Mouse (Mus musculus): ENCODE data around the gene Mapk12. TPM values are rescaled to one million over a fixed set of nuclear protein-coding genes. Genes with fewer than 3 reads are reported as not detected.

Gene Mapk12
- 12.5 and 13.4 TPM in 2 replicates for polyA plus RNA-seq (2015; fragmentation: Nextera tagmentation; extraction: Ambion mirVana)

DNA sequence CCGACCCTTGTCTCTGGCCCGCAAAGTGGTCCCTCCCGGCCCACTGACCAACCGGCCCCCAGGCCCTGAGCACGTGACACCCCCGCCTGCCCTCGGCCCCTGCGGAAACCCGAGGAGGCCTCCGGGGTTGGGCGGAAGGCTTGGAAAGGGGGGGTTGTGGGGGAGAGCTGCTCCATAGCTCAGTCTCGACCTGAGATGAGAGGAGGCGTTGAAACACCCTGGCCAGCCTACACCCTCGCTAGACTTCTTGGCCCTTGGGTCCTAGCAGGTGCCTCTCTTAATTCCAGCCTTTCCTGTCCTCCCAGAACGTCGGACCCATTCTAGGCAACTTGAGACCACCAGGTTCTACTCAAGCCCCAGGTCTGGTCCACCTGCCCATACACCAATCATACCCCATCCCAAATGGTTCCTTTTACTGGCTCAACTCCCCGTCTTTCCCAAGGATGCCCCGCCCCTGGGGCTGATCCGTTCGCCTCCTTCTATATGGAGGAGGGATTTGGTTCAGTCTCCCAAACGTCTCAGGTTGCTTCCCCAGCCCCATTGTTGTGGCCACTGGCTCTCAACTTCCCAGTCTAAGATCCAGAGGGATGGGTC lies at the start of gene Mapk12:
Gene Mapk12, minus strand, starts transcription at position 45 of the 594 bp plus-strand sequence.
- H3K36me3 ChIP-seq: no peaks in the 10 kb centered on the region
- H3K27me3 ChIP-seq: peaks cover 53% of the 10 kb centered on the region
- H3K4me1 ChIP-seq: peaks cover 21% of the 10 kb centered on the region
- peak; percentile 61; the same call in 1 of the 2 replicates for ATAC-seq (ENCODE audit: borderline replicate concordance, extremely low read depth, low FRiP score, low TSS enrichment)
- H3K9me3 ChIP-seq: no peaks in the 10 kb centered on the region
- H3K4me2 ChIP-seq: peak within 1 kb of the TSS; percentile 89
- peak within 1 kb of the TSS; percentile 43 for H3K9ac ChIP-seq
- WGBS: under 1% methylated on average over 21 of the region's 21 CpGs
- H3K27ac ChIP-seq: 0 out of 2 replicates have a peak within 1 kb of the TSS, but pooled peaks have one; percentile 13
- peak within 1 kb of the TSS; percentile 55 for H3K4me3 ChIP-seq

DNA sequence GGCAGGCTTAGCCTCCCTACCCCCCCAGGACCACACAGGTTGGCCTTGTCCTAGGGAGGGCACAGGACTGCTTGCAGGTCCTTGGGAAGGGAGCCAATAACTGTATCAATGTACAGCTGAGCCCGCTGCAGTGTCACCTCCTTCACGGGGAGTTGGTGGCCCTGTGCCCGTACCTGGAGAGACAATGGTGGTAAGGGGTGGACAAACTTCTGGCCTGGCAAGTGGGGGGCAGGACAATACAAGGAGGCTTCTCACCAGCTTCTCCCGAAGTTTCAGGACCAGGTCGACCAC lies 44.4 kb upstream of the Mapk12 start:
- Histone ChIP-seq H3K4me2 (no peak overlapping the region), H3K27ac (no peak overlapping the region), H3K9ac (no peak overlapping the region), H3K27me3 (no peaks in the 10 kb centered on the region), H3K36me3 (no peaks in the 10 kb centered on the region), H3K4me1 (peaks cover 21% of the 10 kb centered on the region), H3K9me3 (no peaks in the 10 kb centered on the region), H3K4me3 (no peak overlapping the region)
- 84% methylated on average over 5 of the region's 5 CpGs for WGBS
- no peak for ATAC-seq (ENCODE audit: borderline replicate concordance, extremely low read depth, low FRiP score, low TSS enrichment)

DNA sequence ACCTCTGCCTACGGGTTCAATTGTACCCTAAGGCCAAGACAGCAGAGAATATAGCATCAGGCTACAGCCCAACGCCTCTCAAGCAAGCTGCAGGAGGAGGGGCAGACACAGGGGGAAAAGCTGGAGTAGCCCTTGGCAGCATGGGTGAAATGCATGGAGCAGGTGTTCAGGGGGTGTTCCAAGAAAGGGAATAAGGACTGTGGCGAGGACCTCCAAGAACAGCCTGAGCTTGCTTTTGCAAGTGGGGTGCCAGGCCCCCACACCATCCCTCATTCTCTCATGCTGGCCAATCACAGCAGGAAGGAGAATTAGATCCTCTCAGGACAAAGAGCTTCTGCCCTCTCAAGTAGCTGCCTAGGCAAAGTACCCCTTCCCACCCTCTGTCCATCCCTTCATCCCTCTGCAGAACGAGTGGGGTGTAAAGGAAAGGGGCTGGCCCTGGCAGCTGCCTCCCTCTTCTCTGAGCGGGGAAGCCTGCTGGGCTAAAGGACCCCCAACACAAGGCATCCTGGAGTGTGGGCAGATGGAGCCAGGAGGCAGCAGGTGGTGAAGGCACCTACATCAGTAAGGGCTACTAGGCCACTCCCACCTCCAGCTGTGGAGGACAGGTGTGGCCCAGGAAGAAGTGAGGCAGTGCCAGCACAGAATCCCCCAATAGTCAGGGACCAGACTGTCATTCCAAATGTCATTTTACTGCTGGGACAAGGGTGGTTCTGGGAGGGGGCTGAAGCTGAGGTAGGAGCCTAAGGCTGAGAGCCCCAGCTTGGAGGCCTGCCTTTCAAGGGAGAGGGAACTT lies 43.8 kb upstream of the Mapk12 start:
- H3K4me1 ChIP-seq: peaks cover 21% of the 10 kb centered on the region
- no peaks in the 10 kb centered on the region for H3K36me3 ChIP-seq
- no peak overlapping the region for H3K9ac ChIP-seq
- 67% methylated on average over 5 of the region's 5 CpGs for WGBS
- ATAC-seq (ENCODE audit: borderline replicate concordance, extremely low read depth, low FRiP score, low TSS enrichment): no peak
- H3K4me3 ChIP-seq: no peak overlapping the region
- no peaks in the 10 kb centered on the region for H3K27me3 ChIP-seq
- H3K27ac ChIP-seq: no peak overlapping the region
- H3K4me2 ChIP-seq: no peak overlapping the region
- no peaks in the 10 kb centered on the region for H3K9me3 ChIP-seq

- Histone ChIP-seq H3K9me3 (no peaks in the 10 kb centered on the region), H3K27me3 (no peaks in the 10 kb centered on the region), H3K4me1 (peaks cover 36% of the 10 kb centered on the region), H3K36me3 (no peaks in the 10 kb centered on the region), H3K9ac (no peak overlapping the region), H3K27ac (peak overlapping the region; percentile 96), H3K4me3 (no peak overlapping the region), H3K4me2 (no peak overlapping the region)
- WGBS: 68% methylated on average over 5 of the region's 5 CpGs
- no peak for ATAC-seq (ENCODE audit: borderline replicate concordance, extremely low read depth, low FRiP score, low TSS enrichment)
Measured at GRCm38 (mm10) chr15:89182842-89183241, 42.3 kb upstream of the Mapk12 start.

GRCm38 (mm10) chr15:89182328-89182741 lies 41.8 kb upstream of the Mapk12 start:
- no peak for ATAC-seq (ENCODE audit: borderline replicate concordance, extremely low read depth, low FRiP score, low TSS enrichment)
- Histone ChIP-seq H3K36me3 (no peaks in the 10 kb centered on the region), H3K9me3 (no peaks in the 10 kb centered on the region), H3K4me3 (no peak overlapping the region), H3K27ac (peak overlapping the region; percentile 96), H3K9ac (no peak overlapping the region), H3K4me2 (peak overlapping the region; percentile 96; the same call in 1 of the 2 replicates), H3K4me1 (peaks cover 41% of the 10 kb centered on the region), H3K27me3 (no peaks in the 10 kb centered on the region)
- WGBS: 31% methylated on average over 6 of the region's 6 CpGs

DNA sequence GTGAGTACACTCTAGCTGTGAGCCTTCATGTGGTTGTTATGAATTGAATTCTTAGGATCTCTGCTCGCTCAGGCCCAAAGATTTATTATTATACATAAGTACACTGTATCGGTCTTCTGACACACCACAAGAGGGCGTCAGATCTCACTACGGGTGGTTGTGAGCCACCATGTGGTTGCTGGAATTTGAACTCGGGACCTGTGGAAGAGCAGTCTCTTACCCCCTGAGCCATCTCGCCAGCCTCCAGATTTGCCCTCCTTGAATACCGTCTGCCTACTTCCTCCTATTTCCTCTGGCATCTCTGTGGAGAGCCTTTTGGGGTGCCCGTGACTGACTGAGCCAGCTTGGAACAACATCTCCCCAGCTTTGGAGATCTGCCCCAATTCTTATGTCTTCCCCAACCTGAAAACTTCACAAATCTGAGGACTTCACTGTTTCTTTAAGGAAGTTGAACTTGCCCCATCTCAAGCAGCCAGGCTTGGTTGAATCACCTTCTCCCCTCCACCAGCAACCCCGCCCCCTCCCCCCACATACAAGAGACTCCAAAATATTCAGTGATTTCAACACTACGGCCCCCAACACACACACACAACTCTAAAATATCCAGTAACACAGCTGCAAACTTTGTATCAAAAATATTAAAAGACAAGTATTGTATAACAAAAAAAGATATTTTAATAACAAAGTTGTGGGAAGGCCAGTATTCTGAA lies 41.2 kb upstream of the Mapk12 start:
- H3K27ac ChIP-seq: peak overlapping the region; percentile 96
- no peak for ATAC-seq (ENCODE audit: borderline replicate concordance, extremely low read depth, low FRiP score, low TSS enrichment)
- peak overlapping the region; percentile 87 for H3K4me3 ChIP-seq
- peak overlapping the region; percentile 85 for H3K9ac ChIP-seq
- H3K4me1 ChIP-seq: peaks cover 47% of the 10 kb centered on the region
- H3K27me3 ChIP-seq: no peaks in the 10 kb centered on the region
- 54% methylated on average over 10 of the region's 10 CpGs for WGBS
- no peaks in the 10 kb centered on the region for H3K36me3 ChIP-seq
- H3K4me2 ChIP-seq: peak overlapping the region; percentile 96
- H3K9me3 ChIP-seq: no peaks in the 10 kb centered on the region

GRCm38 (mm10) chr15:89180571-89181229 lies 40.2 kb upstream of the Mapk12 start, which contains the start of gene Plxnb2:
Gene Plxnb2 (minus strand): TSS chr15:89180788.
- H3K9me3 ChIP-seq: no peaks in the 10 kb centered on the region
- peak within 1 kb of the TSS; percentile 87 for H3K4me3 ChIP-seq
- H3K27me3 ChIP-seq: no peaks in the 10 kb centered on the region
- H3K36me3 ChIP-seq: no peaks in the 10 kb centered on the region
- WGBS: 1% methylated on average over 61 of the region's 72 CpGs
- peak within 1 kb of the TSS; percentile 85 for H3K9ac ChIP-seq
- ATAC-seq (ENCODE audit: borderline replicate concordance, extremely low read depth, low FRiP score, low TSS enrichment): peak; percentile 84
- H3K4me1 ChIP-seq: peaks cover 57% of the 10 kb centered on the region
- peak within 1 kb of the TSS; percentile 96 for H3K4me2 ChIP-seq
- peak within 1 kb of the TSS; percentile 96 for H3K27ac ChIP-seq

DNA sequence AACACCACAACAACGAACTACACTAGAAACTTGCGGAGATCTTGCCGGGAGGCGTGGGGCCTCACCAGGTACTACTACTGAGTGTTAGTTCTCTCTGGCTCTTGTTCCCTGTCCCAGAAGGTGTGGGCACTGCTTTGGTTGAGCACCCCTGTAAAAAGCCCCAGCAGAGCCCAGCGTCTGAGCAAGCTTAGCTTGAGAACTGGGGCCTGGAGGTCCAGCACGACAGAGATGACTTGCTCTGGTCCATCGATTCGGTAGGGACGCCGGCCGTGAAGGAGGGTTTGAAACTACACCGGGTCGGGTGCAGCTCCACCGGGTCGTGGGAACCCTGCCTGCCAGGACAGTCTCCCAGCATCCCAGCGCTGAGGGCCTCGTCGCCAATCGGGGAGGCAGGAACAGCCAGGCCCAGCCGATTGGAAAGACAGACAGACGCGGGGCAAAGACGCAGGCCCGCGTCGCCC lies 39.6 kb upstream of the Mapk12 start:
- Histone ChIP-seq H3K9me3 (no peaks in the 10 kb centered on the region), H3K4me2 (peak overlapping the region; percentile 96), H3K4me3 (peak overlapping the region; percentile 87), H3K27ac (peak overlapping the region; percentile 96), H3K9ac (peak overlapping the region; percentile 85), H3K4me1 (peaks cover 63% of the 10 kb centered on the region), H3K27me3 (no peaks in the 10 kb centered on the region), H3K36me3 (no peaks in the 10 kb centered on the region)
- 0% methylated on average over 21 of the region's 26 CpGs for WGBS
- 0 out of 2 replicates have a peak, but pooled peaks have one; percentile 0 for ATAC-seq (ENCODE audit: borderline replicate concordance, extremely low read depth, low FRiP score, low TSS enrichment)

DNA sequence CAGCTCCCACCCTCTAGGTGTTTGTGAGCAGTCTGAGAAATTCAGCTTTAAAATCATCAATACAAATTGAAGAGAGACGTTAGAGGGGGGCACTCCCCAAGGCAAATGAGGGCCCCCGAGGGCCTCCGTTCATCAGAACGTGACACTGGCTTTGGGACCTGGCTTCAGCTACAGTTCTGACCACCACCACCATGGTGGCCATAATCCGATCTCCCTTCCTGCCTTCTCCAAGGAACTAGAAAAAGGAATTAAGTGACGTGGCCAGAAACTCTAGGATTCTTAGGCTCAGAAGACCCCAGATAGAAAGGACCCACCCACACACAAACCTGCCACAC lies 39.1 kb upstream of the Mapk12 start:
- Histone ChIP-seq H3K9me3 (no peaks in the 10 kb centered on the region), H3K27me3 (no peaks in the 10 kb centered on the region), H3K27ac (peak overlapping the region; percentile 96), H3K4me1 (peaks cover 69% of the 10 kb centered on the region), H3K4me2 (peak overlapping the region; percentile 96), H3K36me3 (no peaks in the 10 kb centered on the region), H3K4me3 (peak overlapping the region; percentile 87), H3K9ac (peak overlapping the region; percentile 85)
- 5% methylated on average over 6 of the region's 6 CpGs for WGBS
- no peak for ATAC-seq (ENCODE audit: borderline replicate concordance, extremely low read depth, low FRiP score, low TSS enrichment)

DNA sequence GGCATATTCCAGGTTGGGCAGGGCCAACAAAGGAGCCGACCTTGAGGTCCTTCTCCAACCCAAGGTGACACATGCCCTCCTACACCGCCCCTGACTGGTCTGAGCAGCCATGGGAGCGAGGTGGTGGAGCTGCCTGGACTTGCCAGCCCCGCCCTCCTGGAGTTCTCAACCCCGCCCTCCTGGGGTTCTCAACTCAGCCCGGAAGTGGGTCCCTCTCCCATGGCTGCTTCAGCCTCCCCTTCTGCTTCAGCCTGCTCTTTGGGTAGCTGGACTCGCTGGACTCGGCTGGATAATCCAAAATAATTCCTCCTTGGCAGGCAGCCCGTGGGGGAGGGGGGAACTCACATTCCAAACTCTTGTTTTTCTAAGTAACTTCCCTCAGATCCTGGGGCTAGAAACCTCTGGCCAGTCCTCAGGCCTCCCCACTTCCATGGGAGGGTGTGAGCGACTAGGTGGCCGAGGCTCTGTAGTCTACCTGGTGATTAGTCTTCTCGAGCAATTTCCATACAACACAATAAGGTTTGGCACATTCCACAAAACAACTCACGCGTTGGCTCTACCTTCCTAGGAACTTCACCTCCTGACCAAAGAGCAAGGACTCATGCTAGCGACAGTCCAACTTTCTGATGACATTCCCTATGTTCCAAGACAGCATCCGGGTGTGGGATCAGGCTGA lies 38.6 kb upstream of the Mapk12 start:
- Histone ChIP-seq H3K9ac (peak overlapping the region; percentile 85), H3K4me2 (peak overlapping the region; percentile 96), H3K27ac (peak overlapping the region; percentile 96), H3K36me3 (no peaks in the 10 kb centered on the region), H3K4me1 (peaks cover 74% of the 10 kb centered on the region), H3K27me3 (no peaks in the 10 kb centered on the region), H3K4me3 (peak overlapping the region; percentile 87), H3K9me3 (no peaks in the 10 kb centered on the region)
- peak; percentile 56 for ATAC-seq (ENCODE audit: borderline replicate concordance, extremely low read depth, low FRiP score, low TSS enrichment)
- 1% methylated on average over 16 of the region's 16 CpGs for WGBS

GRCm38 (mm10) chr15:89178260-89178860 lies 37.9 kb upstream of the Mapk12 start:
- H3K9me3 ChIP-seq: no peaks in the 10 kb centered on the region
- no peaks in the 10 kb centered on the region for H3K27me3 ChIP-seq
- H3K9ac ChIP-seq: peak overlapping the region; percentile 85
- peak overlapping the region; percentile 96 for H3K27ac ChIP-seq
- peak overlapping the region; percentile 96 for H3K4me2 ChIP-seq
- H3K4me1 ChIP-seq: peaks cover 81% of the 10 kb centered on the region
- 61% methylated on average over 7 of the region's 7 CpGs for WGBS
- no peaks in the 10 kb centered on the region for H3K36me3 ChIP-seq
- no peak for ATAC-seq (ENCODE audit: borderline replicate concordance, extremely low read depth, low FRiP score, low TSS enrichment)
- H3K4me3 ChIP-seq: peak overlapping the region; percentile 87
